Mouse (Mus musculus) ES-Bruce4 (cell line): ENCODE results near the gene Hist1h2bg.

Source experiments
- EP300 ChIP-seq: IDR thresholded peaks from 2 replicates; pipeline ENCODE4 v1.6.1; 2011; ENCODE audit warnings: low read depth, low read length; ENCODE audit not compliant: insufficient read depth
- POLR2A ChIP-seq: IDR thresholded peaks from one replicate; pipeline ENCODE4 v1.8.1; 2011; ENCODE audit warnings: low read length; ENCODE audit not compliant: insufficient read depth

GRCm38 (mm10) chr13:23552962-23553361 is 18.2 kb upstream of the Hist1h2bg start, which contains the start of gene Hist1h1d:
- TF ChIP-seq EP300 (no peak), POLR2A (no peak)
